Mouse (Mus musculus): ENCODE results near the gene Tcam1. TPM values are rescaled to one million over a fixed set of nuclear protein-coding genes. Genes with fewer than 3 reads are reported as not detected.

Tcam1 gene
- total and polyA plus RNA-seq, 3 experiments, result 4.6 to 8.9 TPM; not detected in 1

DNA sequence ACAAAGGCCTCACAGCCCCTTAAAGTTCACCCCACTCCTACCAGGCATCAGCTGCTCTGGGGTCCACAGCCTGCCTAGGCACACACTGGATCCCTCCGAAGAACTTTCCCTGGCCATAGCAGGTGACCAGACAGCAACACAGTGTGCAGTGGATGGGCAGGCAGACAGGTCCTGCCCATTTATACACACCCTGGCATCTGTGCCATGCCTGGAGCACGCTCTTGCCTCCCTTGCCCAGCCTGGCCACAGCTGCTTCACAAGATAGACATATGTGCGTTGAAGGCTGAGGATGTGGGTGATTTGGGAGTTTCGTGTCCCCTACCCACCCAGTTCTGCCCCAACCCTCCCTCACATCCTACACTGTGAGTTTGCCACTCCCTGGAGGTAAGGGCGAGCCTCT lies 61.6 kb downstream of the Tcam1 start:
- H3K79me2 ChIP-seq (ENCODE audit: control insufficient read depth, insufficient read depth, low read length, poor library complexity), result no peaks in the 10 kb centered on the region

More for the DNA sequence above, 61.6 kb downstream of the Tcam1 start:
- Histone ChIP-seq H3K36me3 (ENCODE audit: control insufficient read depth in 1 of 2, insufficient read depth in 2 of 2, low read length in 2 of 2) (no peaks in the 10 kb centered on the region), H3K9me3 (replicated peaks; ENCODE audit: insufficient read depth, low read length) (no peaks in the 10 kb centered on the region), H3K9ac (ENCODE audit: control insufficient read depth, low read depth, low read length, poor library complexity, severe bottlenecking) (no peak overlapping the region), H3K27ac (ENCODE audit: control insufficient read depth, low read depth, low read length) (no peak overlapping the region), H3K27me3 (ENCODE audit: control insufficient read depth in 1 of 2, insufficient read depth in 2 of 2, low read length in 2 of 2) (peaks cover 6 to 7% of the 10 kb centered on the region in 2 experiments), H3K4me3 (ENCODE audit: control insufficient read depth in 1 of 2, insufficient read depth in 1 of 2, low read depth in 2 of 2, low read length in 2 of 2) (no peak overlapping the region), H3K4me1 (ENCODE audit: control insufficient read depth in 1 of 2, insufficient read depth in 2 of 2, low read length in 2 of 2) (no peaks in the 10 kb centered on the region)
- DNase-seq (ENCODE audit: low read depth, low spot score), result no peak
- TF ChIP-seq MYC (IDR thresholded peaks at IDR 0.05; ENCODE audit: low read depth, low read length) (no peak), MYB (IDR thresholded peaks at IDR 0.05; ENCODE audit: low read depth, low read length) (no peak), GABPA (IDR thresholded peaks at IDR 0.05; ENCODE audit: low read depth, low read length) (no peak), KAT2A (conservative IDR thresholded peaks at IDR 0.05; ENCODE audit: low read depth, low read length) (no peak), RAD21 (IDR thresholded peaks at IDR 0.05; ENCODE audit: low read depth, low read length) (no peak), NELFE (IDR thresholded peaks at IDR 0.05; ENCODE audit: low read depth, low read length) (no peak), JUND (IDR thresholded peaks at IDR 0.05; ENCODE audit: low read depth, low read length) (no peak), MAZ (IDR thresholded peaks at IDR 0.05; ENCODE audit: low read depth, low read length) (no peak), UBTF (IDR thresholded peaks at IDR 0.05; ENCODE audit: borderline replicate concordance, insufficient read depth, low read depth, low read length) (no peak), ELF1 (IDR thresholded peaks at IDR 0.05; ENCODE audit: low read depth, low read length) (no peak), GATA1 (IDR thresholded peaks at IDR 0.05; ENCODE audit: low read depth, low read length) (no peak), USF2 (IDR thresholded peaks at IDR 0.05; ENCODE audit: borderline replicate concordance in 1 of 2, insufficient read depth in 1 of 2, low read depth in 1 of 2, low read length in 2 of 2) (no peak), SIN3A (IDR thresholded peaks at IDR 0.05; ENCODE audit: low read length) (no peak), SMC3 (IDR thresholded peaks at IDR 0.05; ENCODE audit: low read depth, low read length) (no peak), POLR2A (IDR thresholded peaks at IDR 0.05; ENCODE audit: control insufficient read depth in 1 of 2, insufficient read depth in 1 of 2, low read depth in 1 of 2, low read length in 2 of 2, poor library complexity in 1 of 2) (no peak)

Other genes with a start within 250 kb of the Tcam1 start
- gene Dcaf7, start 239.8 kb upstream of the Tcam1 start, total RNA-seq (2012; rRNA removed), result 77.4 and 86.9 TPM in 2 replicates
- gene Dcaf7, start 239.8 kb upstream of the Tcam1 start, polyA plus RNA-seq (2012; ENCODE audit: insufficient read depth in 1 of 2, insufficient read length in 2 of 2, low read depth in 1 of 2, low replicate concordance in 2 of 2, missing spikeins in 1 of 2), result 10 to 100 TPM; 65.5 to 88.2 TPM
- gene Taco1, start 210.6 kb upstream of the Tcam1 start, total RNA-seq (2012; rRNA removed), result 33.3 and 35.0 TPM in 2 replicates
- gene Taco1, start 210.6 kb upstream of the Tcam1 start, polyA plus RNA-seq (2012; ENCODE audit: insufficient read depth in 1 of 2, insufficient read length in 2 of 2, low read depth in 1 of 2, low replicate concordance in 2 of 2, missing spikeins in 1 of 2), result 10 to 100 TPM in 1 of 2 experiments, not detected in 1; 33.1 TPM
- gene Map3k3, start 192.1 kb upstream of the Tcam1 start, total RNA-seq (2012; rRNA removed), result 10.5 and 14.6 TPM in 2 replicates
- gene Map3k3, start 192.1 kb upstream of the Tcam1 start, polyA plus RNA-seq (2012; ENCODE audit: insufficient read depth in 1 of 2, insufficient read length in 2 of 2, low read depth in 1 of 2, low replicate concordance in 2 of 2, missing spikeins in 1 of 2), result 10 to 100 TPM in 1 of 2 experiments, not detected in 1; 14.3 TPM
- gene Gm10840, start 115.8 kb upstream of the Tcam1 start, total RNA-seq (2012; rRNA removed), result not detected in 2 replicates
- gene Gm10840, start 115.8 kb upstream of the Tcam1 start, polyA plus RNA-seq (2012; ENCODE audit: insufficient read depth in 1 of 2, insufficient read length in 2 of 2, low read depth in 1 of 2, low replicate concordance in 2 of 2, missing spikeins in 1 of 2), result not detected
- gene Limd2, start 115.8 kb upstream of the Tcam1 start, total RNA-seq (2012; rRNA removed), result 58.6 and 103 TPM in 2 replicates
- gene Limd2, start 115.8 kb upstream of the Tcam1 start, polyA plus RNA-seq (2012; ENCODE audit: insufficient read depth in 1 of 2, insufficient read length in 2 of 2, low read depth in 1 of 2, low replicate concordance in 2 of 2, missing spikeins in 1 of 2), result 100 to 1,000 TPM in 1 of 2 experiments, not detected in 1; 201 TPM
- gene Strada, start 74.5 kb upstream of the Tcam1 start, total RNA-seq (2012; rRNA removed), result 25.5 and 27.4 TPM in 2 replicates
- gene Strada, start 74.5 kb upstream of the Tcam1 start, polyA plus RNA-seq (2012; ENCODE audit: insufficient read depth in 1 of 2, insufficient read length in 2 of 2, low read depth in 1 of 2, low replicate concordance in 2 of 2, missing spikeins in 1 of 2), result 10 to 100 TPM in 1 of 2 experiments, not detected in 1; 39.8 TPM
- 51.6 and 51.8 TPM in 2 replicates for gene Ccdc47, start 60.3 kb upstream of the Tcam1 start, total RNA-seq (2012; rRNA removed)
- gene Ccdc47, start 60.3 kb upstream of the Tcam1 start, polyA plus RNA-seq (2012; ENCODE audit: insufficient read depth in 1 of 2, insufficient read length in 2 of 2, low read depth in 1 of 2, low replicate concordance in 2 of 2, missing spikeins in 1 of 2), result 100 to 1,000 TPM in 1 of 2 experiments, 10 to 100 TPM in 1; 47.6 to 145 TPM
- gene Ddx42, start 59.7 kb upstream of the Tcam1 start, total RNA-seq (2012; rRNA removed), result 56.1 and 62.6 TPM in 2 replicates
- 10 to 100 TPM in 1 of 2 experiments, not detected in 1; 57.7 TPM for gene Ddx42, start 59.7 kb upstream of the Tcam1 start, polyA plus RNA-seq (2012; ENCODE audit: insufficient read depth in 1 of 2, insufficient read length in 2 of 2, low read depth in 1 of 2, low replicate concordance in 2 of 2, missing spikeins in 1 of 2)
- gene Ftsj3, start 20.6 kb upstream of the Tcam1 start, total RNA-seq (2012; rRNA removed), result 268 and 308 TPM in 2 replicates
- gene Ftsj3, start 20.6 kb upstream of the Tcam1 start, polyA plus RNA-seq (2012; ENCODE audit: insufficient read depth in 1 of 2, insufficient read length in 2 of 2, low read depth in 1 of 2, low replicate concordance in 2 of 2, missing spikeins in 1 of 2), result 100 to 1,000 TPM in 1 of 2 experiments, not detected in 1; 205 TPM
- gene Psmc5, start 20.5 kb upstream of the Tcam1 start, total RNA-seq (2012; rRNA removed), result 426 and 451 TPM in 2 replicates
- gene Psmc5, start 20.5 kb upstream of the Tcam1 start, polyA plus RNA-seq (2012; ENCODE audit: insufficient read depth in 1 of 2, insufficient read length in 2 of 2, low read depth in 1 of 2, low replicate concordance in 2 of 2, missing spikeins in 1 of 2), result 100 to 1,000 TPM; 112 to 290 TPM
- gene Smarcd2, start 3.7 kb upstream of the Tcam1 start, total RNA-seq (2012; rRNA removed), result 116 and 131 TPM in 2 replicates
- gene Smarcd2, start 3.7 kb upstream of the Tcam1 start, polyA plus RNA-seq (2012; ENCODE audit: insufficient read depth in 1 of 2, insufficient read length in 2 of 2, low read depth in 1 of 2, low replicate concordance in 2 of 2, missing spikeins in 1 of 2), result 100 to 1,000 TPM in 1 of 2 experiments, not detected in 1; 123 TPM
- gene Gh, start 25.2 kb downstream of the Tcam1 start, total RNA-seq (2012; rRNA removed), result not detected in 2 replicates
- under 1 TPM in 1 of 2 experiments, not detected in 1; 0.08 TPM for gene Gh, start 25.2 kb downstream of the Tcam1 start, polyA plus RNA-seq (2012; ENCODE audit: insufficient read depth in 1 of 2, insufficient read length in 2 of 2, low read depth in 1 of 2, low replicate concordance in 2 of 2, missing spikeins in 1 of 2)
- gene Cd79b, start 38.1 kb downstream of the Tcam1 start, total RNA-seq (2012; rRNA removed), result 0.36 and 0.54 TPM in 2 replicates
- gene Cd79b, start 38.1 kb downstream of the Tcam1 start, polyA plus RNA-seq (2012; ENCODE audit: insufficient read depth in 1 of 2, insufficient read length in 2 of 2, low read depth in 1 of 2, low replicate concordance in 2 of 2, missing spikeins in 1 of 2), result 1 to 10 TPM in 1 of 2 experiments, not detected in 1; 2.4 TPM
- gene Scn4a, start 76.6 kb downstream of the Tcam1 start, total RNA-seq (2012; rRNA removed), result 0.15 and 0.16 TPM in 2 replicates
- gene Scn4a, start 76.6 kb downstream of the Tcam1 start, polyA plus RNA-seq (2012; ENCODE audit: insufficient read depth in 1 of 2, insufficient read length in 2 of 2, low read depth in 1 of 2, low replicate concordance in 2 of 2, missing spikeins in 1 of 2), result under 1 TPM in 1 of 2 experiments, not detected in 1; 0.04 TPM
- not detected in 2 replicates for gene Prr29, start 88.8 kb downstream of the Tcam1 start, total RNA-seq (2012; rRNA removed)
- gene Prr29, start 88.8 kb downstream of the Tcam1 start, polyA plus RNA-seq (2012; ENCODE audit: insufficient read depth in 1 of 2, insufficient read length in 2 of 2, low read depth in 1 of 2, low replicate concordance in 2 of 2, missing spikeins in 1 of 2), result under 1 TPM in 1 of 2 experiments, not detected in 1; 0.61 TPM
- 58.1 and 82.7 TPM in 2 replicates for gene Icam2, start 111.4 kb downstream of the Tcam1 start, total RNA-seq (2012; rRNA removed)
- 10 to 100 TPM in 1 of 2 experiments, not detected in 1; 49.6 TPM for gene Icam2, start 111.4 kb downstream of the Tcam1 start, polyA plus RNA-seq (2012; ENCODE audit: insufficient read depth in 1 of 2, insufficient read length in 2 of 2, low read depth in 1 of 2, low replicate concordance in 2 of 2, missing spikeins in 1 of 2)
- gene Ern1, start 211.2 kb downstream of the Tcam1 start, total RNA-seq (2012; rRNA removed), result 4.3 and 4.8 TPM in 2 replicates
- 1 to 10 TPM in 1 of 2 experiments, not detected in 1; 5.7 TPM for gene Ern1, start 211.2 kb downstream of the Tcam1 start, polyA plus RNA-seq (2012; ENCODE audit: insufficient read depth in 1 of 2, insufficient read length in 2 of 2, low read depth in 1 of 2, low replicate concordance in 2 of 2, missing spikeins in 1 of 2)